Mouse (Mus musculus) hindbrain, embryonic 12.5 days (tissue): Measurements from ENCODE around the gene Vmn1r28. TPM values are rescaled to one million over a fixed set of nuclear protein-coding genes. Genes with fewer than 3 reads are reported as not detected.
"Not testable (repeated sequence)": the region's sequence is repeated elsewhere in the genome, so short reads cannot be mapped to it uniquely, and the experiment has no call there.

ENCODE experiments used
- ATAC-seq: fragments of 200-750 bp; cut with Nextera tagmentation; 2 replicates; pipeline ENCODE4 v1.8.0; 2017; ENCODE audit warnings: moderate TSS enrichment; ENCODE audit not compliant: low FRiP score
- H3K27ac ChIP-seq: fragments of 300-500 bp; sonication (generic); 2 replicates; pipeline ENCODE4 v1.5.1; 2016; ENCODE audit warnings: mild to moderate bottlenecking
- H3K27me3 ChIP-seq: fragments of 300-500 bp; sonication (generic); 2 replicates; pipeline ENCODE4 v1.6.1; 2016; ENCODE audit warnings: mild to moderate bottlenecking
- H3K36me3 ChIP-seq: fragments of 300-500 bp; sonication (generic); 2 replicates; pipeline ENCODE4 v1.6.1; 2016; ENCODE audit warnings: mild to moderate bottlenecking
- H3K4me1 ChIP-seq: fragments of 300-500 bp; sonication (generic); 2 replicates; pipeline ENCODE4 v1.6.1; 2016
- H3K4me2 ChIP-seq: fragments of 300-500 bp; sonication (generic); replicated peaks from 2 replicates; pipeline ENCODE4 v1.6.1; 2016; ENCODE audit warnings: mild to moderate bottlenecking
- H3K4me3 ChIP-seq: fragments of 300-500 bp; sonication (generic); 2 replicates; pipeline ENCODE4 v1.5.1; 2016; ENCODE audit warnings: mild to moderate bottlenecking
- H3K9ac ChIP-seq: fragments of 300-500 bp; sonication (generic); 2 replicates; pipeline ENCODE4 v1.6.1; 2016; ENCODE audit warnings: mild to moderate bottlenecking, moderate library complexity
- H3K9me3 ChIP-seq: fragments of 300-500 bp; sonication (generic); replicated peaks from 2 replicates; pipeline ENCODE4 v1.6.1; 2016; ENCODE audit warnings: mild to moderate bottlenecking
- WGBS: fragments of 180-500 bp; shearing (Covaris S2); methylation state at CpG from one replicate; pipeline ENCODE4 v1.1.7; 2016; 5-methylcytosine and 5-hydroxymethylcytosine counted together
- polyA plus RNA-seq: library from polyadenylated mRNA; unstranded; fragments of >200 nt; fragmentation: Nextera tagmentation; extraction: Ambion mirVana; gene quantifications from 2 replicates; pipeline ENCODE4 v1.2.1, GENCODE M21; 2016

Vmn1r28 gene
- polyA plus RNA-seq = not detected in 2 replicates

DNA sequence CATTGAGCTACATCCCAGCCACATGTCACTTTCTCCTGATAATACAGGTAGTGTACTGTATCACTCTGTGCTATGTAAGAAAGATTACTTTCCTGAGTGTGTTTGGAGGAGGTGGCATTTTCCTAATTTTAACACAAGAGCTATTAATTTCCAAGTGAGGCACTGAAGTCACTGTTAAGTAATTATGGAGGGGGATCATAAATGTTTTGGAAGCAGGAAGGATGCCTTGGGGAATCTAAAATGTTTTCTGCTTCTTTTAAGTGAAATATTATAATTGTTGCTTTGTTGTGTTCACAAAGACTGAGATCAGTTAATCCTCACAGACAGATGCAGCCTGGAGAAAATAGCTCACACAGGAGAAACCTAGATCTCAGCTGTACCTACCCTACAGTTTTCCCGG is at the start of gene Vmn1r28:
TSS of gene Vmn1r28 (plus strand) at position 301 of the 400 bp plus-strand sequence.
- H3K4me1 ChIP-seq = no peaks in the 10 kb centered on the region
- no peak within 1 kb of the TSS for H3K4me3 ChIP-seq
- no peak for ATAC-seq
- no peak within 1 kb of the TSS for H3K4me2 ChIP-seq
- no peak within 1 kb of the TSS for H3K27ac ChIP-seq
- H3K9me3 ChIP-seq = no peaks in the 10 kb centered on the region
- H3K27me3 ChIP-seq = no peaks in the 10 kb centered on the region
- H3K9ac ChIP-seq = no peak within 1 kb of the TSS
- 79% methylated on average over 1 of the region's 1 CpGs for WGBS
- H3K36me3 ChIP-seq = no peaks in the 10 kb centered on the region

DNA sequence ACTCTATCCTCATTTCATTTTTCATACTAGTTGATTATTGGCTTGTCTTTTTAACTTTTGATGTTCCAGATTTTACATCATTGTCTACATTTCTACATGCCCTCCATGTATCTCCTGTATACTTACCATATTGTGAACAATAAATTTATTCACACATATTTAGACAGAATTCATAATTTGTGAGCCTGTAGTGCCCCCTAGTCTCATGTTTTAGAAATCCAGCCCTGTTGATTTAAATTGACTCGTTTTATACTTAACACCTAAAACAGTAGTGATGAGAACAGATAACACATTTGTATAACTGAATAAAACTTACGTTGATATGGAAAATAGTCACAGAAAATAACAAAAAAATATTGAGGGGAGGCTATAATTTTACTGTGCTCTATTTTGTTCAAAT is 45.7 kb upstream of the Vmn1r28 start:
- Histone ChIP-seq H3K27ac (no peak overlapping the region), H3K36me3 (no peaks in the 10 kb centered on the region), H3K9me3 (no peaks in the 10 kb centered on the region), H3K27me3 (no peaks in the 10 kb centered on the region), H3K4me3 (no peak overlapping the region), H3K9ac (no peak overlapping the region), H3K4me2 (no peak overlapping the region), H3K4me1 (no peaks in the 10 kb centered on the region)
- no peak for ATAC-seq
- 81% methylated on average over 2 of the region's 2 CpGs for WGBS

DNA sequence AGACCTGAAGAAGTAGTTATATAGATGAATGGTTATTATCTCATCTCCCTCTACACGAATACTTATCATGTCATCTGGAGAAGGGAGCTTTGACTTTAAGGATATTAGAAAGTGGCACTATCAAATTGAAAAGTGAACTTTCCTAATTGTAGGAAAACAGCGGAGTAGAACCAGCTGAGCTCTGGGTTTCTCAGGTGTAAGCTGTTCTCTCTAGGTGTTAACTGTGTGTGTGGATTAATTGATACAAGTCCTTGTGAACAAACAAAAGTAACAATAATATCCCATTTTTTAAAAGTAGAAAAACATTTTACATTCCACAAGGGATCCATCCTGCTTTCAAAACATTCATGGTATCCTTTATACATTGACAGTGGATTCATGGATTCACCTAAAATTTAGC is 43.1 kb upstream of the Vmn1r28 start, which contains the start of gene Vmn1r27:
TSS of gene Vmn1r27 (minus strand) at position 101 of the 400 bp plus-strand sequence.
- Histone ChIP-seq H3K36me3 (no peaks in the 10 kb centered on the region), H3K27me3 (no peaks in the 10 kb centered on the region), H3K4me2 (no peak within 1 kb of the TSS), H3K4me1 (no peaks in the 10 kb centered on the region), H3K9me3 (no peaks in the 10 kb centered on the region), H3K9ac (no peak within 1 kb of the TSS), H3K4me3 (no peak within 1 kb of the TSS), H3K27ac (no peak within 1 kb of the TSS)
- WGBS = 84% methylated on average over 2 of the region's 2 CpGs
- no peak for ATAC-seq

DNA sequence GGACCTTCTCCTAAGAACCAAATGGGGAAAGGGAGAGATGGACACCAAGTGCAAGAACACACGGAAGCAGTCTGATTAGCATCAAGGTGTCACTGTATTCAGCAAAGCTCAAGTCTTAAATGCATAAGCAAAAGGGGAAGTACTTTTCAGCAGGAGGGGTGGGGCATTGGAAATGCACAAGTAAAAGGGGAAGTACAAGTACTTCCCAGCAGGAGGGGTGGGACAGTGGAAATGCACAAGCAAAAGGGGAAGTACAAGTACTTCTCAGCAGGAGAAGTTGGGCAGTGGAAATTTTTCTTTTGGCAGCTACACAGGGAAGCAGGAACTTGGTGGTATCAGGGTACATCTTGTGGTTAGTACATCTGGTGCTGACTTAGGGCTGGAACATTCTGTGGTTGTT is 17.8 kb downstream of the Vmn1r28 start:
- H3K9ac ChIP-seq, ATAC-seq, H3K27ac ChIP-seq, H3K4me2 ChIP-seq, H3K9me3 ChIP-seq, H3K4me3 ChIP-seq, H3K36me3 ChIP-seq, H3K4me1 ChIP-seq, H3K27me3 ChIP-seq: not testable (repeated sequence)
- WGBS = 95% methylated on average over 1 of the region's 1 CpGs

DNA sequence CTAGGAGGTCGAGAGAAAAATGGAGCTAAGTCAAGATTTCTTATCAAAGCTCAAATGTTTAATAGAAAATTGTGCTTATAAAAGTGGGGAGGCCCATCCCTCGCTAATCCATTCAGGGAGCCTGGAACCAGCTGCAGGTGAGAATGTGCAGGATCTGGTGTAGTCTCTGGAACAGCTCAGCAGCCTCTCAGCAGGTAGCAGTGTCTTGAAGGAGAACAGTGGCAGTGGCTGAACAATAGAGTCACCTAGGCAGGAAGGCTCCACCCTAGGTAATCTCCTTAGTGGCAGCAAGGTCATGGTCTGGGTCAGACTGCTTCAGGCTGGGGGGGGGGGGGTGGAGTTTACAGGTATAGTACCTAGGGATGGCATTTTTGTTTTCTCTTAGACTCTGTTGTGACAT is 30.4 kb downstream of the Vmn1r28 start:
- H3K9ac ChIP-seq = no peak overlapping the region
- 66% methylated on average over 2 of the region's 2 CpGs for WGBS
- no peaks in the 10 kb centered on the region for H3K9me3 ChIP-seq
- no peak overlapping the region for H3K4me2 ChIP-seq
- H3K4me3 ChIP-seq = no peak overlapping the region
- no peaks in the 10 kb centered on the region for H3K27me3 ChIP-seq
- H3K4me1 ChIP-seq = no peaks in the 10 kb centered on the region
- no peak for ATAC-seq
- H3K36me3 ChIP-seq = no peaks in the 10 kb centered on the region
- no peak overlapping the region for H3K27ac ChIP-seq

DNA sequence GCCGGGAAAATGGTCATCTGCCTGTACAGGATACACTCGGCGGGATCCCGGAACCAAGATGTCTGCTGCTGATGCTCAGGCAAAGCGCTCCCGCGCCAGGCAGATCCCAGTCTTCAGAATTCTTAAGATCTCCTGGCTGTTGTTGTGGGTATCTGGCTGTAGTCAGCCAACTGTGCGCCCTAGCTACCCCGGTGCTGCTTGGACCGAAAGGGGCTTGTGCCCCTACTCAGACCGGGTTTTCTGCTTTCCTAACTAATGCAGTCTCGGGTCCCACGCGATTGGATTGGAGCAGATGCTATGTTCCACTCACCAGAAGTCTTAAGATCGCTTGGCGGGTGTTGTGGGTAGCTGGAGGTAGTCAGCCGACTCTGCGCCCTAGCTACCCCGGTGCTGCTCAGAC is 36.7 kb downstream of the Vmn1r28 start:
- not testable (repeated sequence) for H3K27me3 ChIP-seq, H3K9ac ChIP-seq, ATAC-seq, H3K36me3 ChIP-seq, H3K27ac ChIP-seq, H3K4me1 ChIP-seq, H3K9me3 ChIP-seq, H3K4me2 ChIP-seq, H3K4me3 ChIP-seq
- 82% methylated on average over 19 of the region's 19 CpGs for WGBS

DNA sequence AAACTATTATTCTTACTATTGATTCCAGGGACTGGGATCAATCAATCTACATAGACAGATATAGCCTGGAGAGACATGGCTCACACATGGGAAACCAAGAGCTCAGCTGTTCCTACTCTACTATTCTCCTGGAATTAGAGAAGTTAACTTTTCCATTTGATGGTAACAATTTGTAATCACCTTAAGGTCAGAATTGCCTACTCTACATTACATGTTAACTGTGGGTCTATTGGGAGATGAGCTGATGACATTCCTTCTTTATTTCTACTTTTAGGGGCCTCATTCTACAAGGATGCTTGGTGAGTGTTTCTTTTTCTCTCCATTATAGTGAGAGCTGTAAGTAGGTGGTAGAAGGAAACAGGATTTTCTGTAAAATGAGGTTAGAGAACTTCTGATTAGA is 39.4 kb downstream of the Vmn1r28 start, which contains the start of gene Vmn1r29:
TSS of gene Vmn1r29 (plus strand) at position 301 of the 400 bp plus-strand sequence.
- Histone ChIP-seq H3K4me2 (no peak within 1 kb of the TSS), H3K9ac (no peak within 1 kb of the TSS), H3K4me1 (no peaks in the 10 kb centered on the region), H3K36me3 (no peaks in the 10 kb centered on the region), H3K4me3 (no peak within 1 kb of the TSS), H3K9me3 (no peaks in the 10 kb centered on the region), H3K27ac (no peak within 1 kb of the TSS), H3K27me3 (no peaks in the 10 kb centered on the region)
- ATAC-seq = no peak

Other genes with a start within 250 kb of the Vmn1r28 start
- gene Vmn1r26, start 246.9 kb upstream of the Vmn1r28 start, polyA plus RNA-seq = not detected in 2 replicates
- gene Vmn1r27, start 43.2 kb upstream of the Vmn1r28 start, polyA plus RNA-seq = not detected in 2 replicates
- not detected in 2 replicates for gene Vmn1r29, start 39.5 kb downstream of the Vmn1r28 start, polyA plus RNA-seq
- gene Vmn1r30, start 181.3 kb downstream of the Vmn1r28 start, polyA plus RNA-seq = not detected in 2 replicates
- not detected in 2 replicates for gene Vmn1r31, start 213.3 kb downstream of the Vmn1r28 start, polyA plus RNA-seq